Mouse (Mus musculus): ENCODE measurements around the gene Zmiz1. TPM values are rescaled to one million over a fixed set of nuclear protein-coding genes. Genes with fewer than 3 reads are reported as not detected.

Gene Zmiz1
- total RNA-seq, 2 experiments from 2014 or later: 87.7 to 99.3 TPM

GRCm38 (mm10) chr14:25707691-25708181, 248.8 kb downstream of the Zmiz1 start:
- DNase-seq (ENCODE audit: low spot score in 2 of 2): peak in 1 of 2 experiments; percentile 65
- peak; percentile 84 for TF ChIP-seq CTCF (conservative IDR thresholded peaks at IDR 0.05)

GRCm38 (mm10) chr14:25708451-25708850, 249.5 kb downstream of the Zmiz1 start:
- no peak for TF ChIP-seq CTCF (conservative IDR thresholded peaks at IDR 0.05)
- DNase-seq (ENCODE audit: low spot score in 2 of 2): no peak
- Histone ChIP-seq H3K4me3 (no peak overlapping the region), H3K27ac (0 out of 2 replicates have a peak overlapping the region, but pooled peaks have one; percentile 28)

More at GRCm38 (mm10) chr14:25707691-25708181, 248.8 kb downstream of the Zmiz1 start:
- Histone ChIP-seq H3K4me3 (no peak overlapping the region), H3K27ac (0 out of 2 replicates have a peak overlapping the region, but pooled peaks have one; percentile 4)

GRCm38 (mm10) chr14:25708917-25709316, 249.9 kb downstream of the Zmiz1 start:
- no peak for TF ChIP-seq CTCF (conservative IDR thresholded peaks at IDR 0.05)
- H3K27ac ChIP-seq: 0 out of 2 replicates have a peak overlapping the region, but pooled peaks have one; percentile 28
- no peak for DNase-seq (ENCODE audit: low spot score in 2 of 2)
- H3K4me3 ChIP-seq: no peak overlapping the region

GRCm38 (mm10) chr14:25710073-25710472, 251.1 kb downstream of the Zmiz1 start:
- no peak for DNase-seq (ENCODE audit: low spot score in 2 of 2)
- TF ChIP-seq CTCF (conservative IDR thresholded peaks at IDR 0.05): no peak
- Histone ChIP-seq H3K4me3 (no peak overlapping the region), H3K27ac (no peak overlapping the region)

GRCm38 (mm10) chr14:25710681-25711080, 251.7 kb downstream of the Zmiz1 start:
- Histone ChIP-seq H3K4me3 (no peak overlapping the region), H3K27ac (no peak overlapping the region)
- no peak for DNase-seq (ENCODE audit: low spot score in 2 of 2)
- no peak for TF ChIP-seq CTCF (conservative IDR thresholded peaks at IDR 0.05)

GRCm38 (mm10) chr14:25711177-25711576, 252.2 kb downstream of the Zmiz1 start:
- no peak overlapping the region for H3K4me3 ChIP-seq
- no peak overlapping the region for H3K27ac ChIP-seq
- no peak for DNase-seq (ENCODE audit: low spot score in 2 of 2)
- no peak for TF ChIP-seq CTCF (conservative IDR thresholded peaks at IDR 0.05)

- no peak overlapping the region for H3K4me3 ChIP-seq
- H3K27ac ChIP-seq: no peak overlapping the region
- no peak for DNase-seq (ENCODE audit: low spot score in 2 of 2)
- TF ChIP-seq CTCF (conservative IDR thresholded peaks at IDR 0.05): no peak
Measured at GRCm38 (mm10) chr14:25711602-25712001, 252.6 kb downstream of the Zmiz1 start.

GRCm38 (mm10) chr14:25713443-25713842, 254.5 kb downstream of the Zmiz1 start:
- TF ChIP-seq CTCF (conservative IDR thresholded peaks at IDR 0.05): peak; percentile 84
- Histone ChIP-seq H3K4me3 (no peak overlapping the region), H3K27ac (no peak overlapping the region)
- peak; percentile 23 to 46 for DNase-seq (ENCODE audit: low spot score in 2 of 2)

Small RNA genes within 50 kb of the gene (microRNA-seq; reads per million reads assigned to microRNA genes)
- 0.18 to 0.32 reads per million in 2 experiments for gene Mir3075

Other genes with a start within 250 kb of the Zmiz1 start
- 10 to 100 TPM; 27.4 to 34.2 TPM for gene Ppif, start 235.0 kb downstream of the Zmiz1 start, total RNA-seq (2021)

All from layer of hippocampus, adult 2 months (tissue).